Mouse (Mus musculus) kidney, adult 11 months (tissue): Measurements from ENCODE around the gene Coro1a.
"Not testable (repeated sequence)": the region's sequence is repeated elsewhere in the genome, so short reads cannot be mapped to it uniquely, and the experiment has no call there.

Experiments used
- DNase-seq: peaks from one replicate; pipeline ENCODE4 v3.0.0; 2022

Coro1a gene

GRCm38 (mm10) chr7:126704121-126704980 is 3.2 kb downstream of the Coro1a start:
- no peak for DNase-seq

DNA sequence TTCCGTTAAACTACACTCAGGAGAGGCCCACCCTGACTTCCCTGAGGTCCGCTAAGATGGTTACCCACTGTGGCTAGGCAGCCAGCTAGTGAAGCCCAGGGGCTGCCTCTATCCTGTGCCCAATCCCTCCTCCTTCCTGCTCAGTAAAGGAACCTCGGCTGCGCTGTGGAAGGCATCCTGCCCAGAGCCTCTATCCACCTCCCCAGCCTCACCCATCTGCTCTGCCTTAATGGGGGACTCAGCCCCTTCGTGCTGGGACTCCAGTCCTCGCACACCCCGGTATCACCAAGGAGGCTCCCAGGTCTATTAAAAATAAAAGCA is 3.9 kb downstream of the Coro1a start:
- no peak for DNase-seq

DNA sequence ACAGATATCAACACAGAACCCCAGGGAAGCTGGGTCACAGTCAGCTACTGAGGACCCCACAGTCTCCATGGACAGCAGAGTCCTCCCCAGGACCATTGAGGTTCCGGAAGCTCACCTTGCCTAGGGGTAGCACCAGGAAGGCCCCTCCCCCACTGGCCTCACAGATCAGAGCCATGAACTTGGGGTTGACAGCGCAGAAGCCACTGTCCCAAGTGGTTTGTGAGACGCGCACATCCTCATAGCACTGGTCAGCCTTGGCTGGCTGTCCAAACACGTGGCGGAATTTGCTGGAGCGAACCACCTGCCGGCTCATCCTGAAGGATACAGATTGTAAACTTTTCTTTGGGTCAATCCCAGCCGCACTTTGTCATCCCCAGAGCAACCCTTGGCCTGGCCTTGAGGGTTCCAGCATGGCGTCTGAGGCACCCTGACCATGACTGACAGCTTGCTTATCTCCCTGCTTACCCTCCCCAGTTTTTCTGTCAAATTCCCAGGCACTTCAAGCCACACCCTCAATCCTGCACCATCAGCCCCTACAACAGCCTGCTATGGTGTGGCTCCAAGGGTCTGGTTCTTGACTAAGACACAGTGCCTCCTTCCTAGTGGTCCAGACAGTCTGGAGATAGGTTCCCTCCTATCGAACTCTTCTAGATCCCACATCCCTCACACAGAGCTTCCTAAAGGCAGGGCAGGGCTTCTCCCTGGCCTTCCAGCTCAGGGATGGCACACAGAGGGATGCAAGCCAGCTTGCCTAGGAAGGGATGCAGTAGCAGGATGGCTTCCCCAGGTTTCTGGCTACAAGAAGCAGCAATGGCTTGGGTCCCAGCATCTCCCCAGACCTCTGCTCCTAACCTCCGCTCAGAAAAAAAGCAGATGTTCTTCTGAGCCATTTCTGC is 4.5 kb downstream of the Coro1a start:
- no peak for DNase-seq

DNA sequence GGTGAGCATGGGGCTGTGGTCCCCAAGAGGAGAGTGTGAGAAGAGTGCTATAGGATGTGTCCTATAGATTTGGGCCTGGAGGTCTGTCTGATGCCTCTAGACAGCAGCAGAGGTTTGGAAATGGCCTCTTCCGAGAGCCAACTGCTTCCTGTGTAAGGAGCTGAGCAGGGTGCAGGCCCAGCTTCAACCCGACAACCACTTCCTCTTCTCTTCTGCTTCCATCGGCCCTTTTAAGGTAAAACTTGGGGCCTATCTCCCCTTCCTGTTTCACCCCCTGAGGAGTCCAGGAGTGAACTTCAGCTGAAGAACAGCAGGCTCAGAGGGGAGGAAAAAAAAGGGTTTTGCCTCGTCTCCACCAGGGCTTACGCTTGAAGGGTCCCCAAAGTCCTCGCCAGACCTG is 5.2 kb downstream of the Coro1a start:
- DNase-seq = no peak

- DNase-seq = no peak
These were observed 5.8 kb downstream of the Coro1a start for GRCm38 (mm10) chr7:126701559-126702357.

DNA sequence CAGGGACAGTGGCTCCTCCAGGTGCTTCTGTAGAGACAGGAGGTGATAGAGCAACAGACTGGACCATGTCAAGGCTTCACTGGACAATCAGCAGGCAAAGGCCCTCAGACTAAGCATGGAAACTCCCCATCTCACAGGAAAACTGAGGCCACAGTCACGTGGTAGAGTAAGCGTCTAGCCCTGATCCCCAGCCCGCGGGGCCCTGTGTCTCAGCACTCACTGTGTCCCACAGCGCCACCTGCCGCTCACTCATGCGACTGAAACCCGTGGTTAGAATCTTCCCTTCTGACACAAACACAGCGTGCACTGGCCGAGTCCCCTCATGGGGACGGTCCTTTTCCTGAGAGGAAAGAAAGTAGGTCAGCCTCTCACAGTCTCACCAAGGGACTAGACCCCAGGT is 6.5 kb downstream of the Coro1a start:
- DNase-seq = peak; percentile 75

GRCm38 (mm10) chr7:126700063-126701015 is 7.2 kb downstream of the Coro1a start:
- DNase-seq = peak; percentile 16

- DNase-seq = no peak
These were observed 9.7 kb downstream of the Coro1a start for GRCm38 (mm10) chr7:126697838-126698237.

- no peak for DNase-seq
These were observed 10.7 kb downstream of the Coro1a start for GRCm38 (mm10) chr7:126696886-126697285.

DNA sequence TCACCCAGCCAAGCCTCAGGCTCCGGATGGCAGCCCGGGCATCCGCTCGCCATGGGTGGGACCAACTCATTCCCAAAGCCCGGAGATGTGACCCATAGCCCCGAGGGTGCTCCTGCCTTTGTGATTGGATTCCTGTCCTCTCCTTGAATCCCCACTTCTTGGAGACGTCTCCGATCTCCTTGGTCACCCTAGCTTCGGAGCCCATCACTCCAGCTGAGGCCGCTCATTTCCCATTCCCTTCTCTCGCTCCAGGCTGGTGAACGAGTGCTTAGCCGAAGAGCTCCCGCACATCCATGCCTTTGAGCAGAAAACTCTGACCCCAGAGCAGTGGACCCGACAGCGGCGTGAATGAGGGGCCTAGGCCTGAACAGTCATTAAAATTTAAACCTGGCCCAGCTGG is 11.3 kb downstream of the Coro1a start:
- no peak for DNase-seq

- DNase-seq = peak; percentile 96
These were observed 11.9 kb downstream of the Coro1a start, which contains the start of gene Slx1b for GRCm38 (mm10) chr7:126695631-126696207. TSS of gene Slx1b (minus strand) at chr7:126695784.

GRCm38 (mm10) chr7:126695210-126695611 is 12.4 kb downstream of the Coro1a start, which contains the start of gene Bola2:
TSS of gene Bola2 (plus strand) at chr7:126695401.
- DNase-seq = no peak

DNA sequence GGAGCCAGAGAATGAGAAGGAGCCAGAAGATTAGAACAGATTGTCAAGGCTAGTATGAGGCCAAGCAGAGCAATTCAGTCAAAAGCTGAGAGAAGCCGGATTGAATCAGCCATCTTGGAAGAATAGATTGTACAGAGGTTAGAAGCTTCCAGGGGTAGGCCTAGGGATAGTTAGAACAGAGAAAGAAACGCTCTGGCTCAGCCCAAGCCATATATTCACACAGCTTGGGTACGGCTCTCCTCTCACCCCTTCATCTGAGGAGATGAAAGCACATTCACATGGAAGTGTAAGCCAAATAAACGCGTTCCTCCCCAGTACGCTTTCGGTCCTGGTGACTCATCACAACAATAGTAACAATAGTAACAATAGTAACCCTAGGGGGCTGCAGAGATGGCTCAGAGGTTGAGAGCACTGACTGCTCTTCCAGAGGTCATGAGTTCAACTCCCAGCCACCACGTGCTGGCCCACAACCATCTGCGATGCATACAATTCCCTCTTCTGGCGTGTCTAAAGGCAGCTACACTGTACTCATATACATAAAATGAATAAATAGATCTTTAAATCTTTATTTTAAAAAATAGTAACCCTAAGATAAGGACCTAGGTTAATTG is 13.0 kb downstream of the Coro1a start:
- peak; percentile 22 for DNase-seq

GRCm38 (mm10) chr7:126693781-126694180 is 13.8 kb downstream of the Coro1a start:
- DNase-seq = no peak

- DNase-seq = peak; percentile 77
These were observed 14.3 kb downstream of the Coro1a start for GRCm38 (mm10) chr7:126693256-126693655.

DNA sequence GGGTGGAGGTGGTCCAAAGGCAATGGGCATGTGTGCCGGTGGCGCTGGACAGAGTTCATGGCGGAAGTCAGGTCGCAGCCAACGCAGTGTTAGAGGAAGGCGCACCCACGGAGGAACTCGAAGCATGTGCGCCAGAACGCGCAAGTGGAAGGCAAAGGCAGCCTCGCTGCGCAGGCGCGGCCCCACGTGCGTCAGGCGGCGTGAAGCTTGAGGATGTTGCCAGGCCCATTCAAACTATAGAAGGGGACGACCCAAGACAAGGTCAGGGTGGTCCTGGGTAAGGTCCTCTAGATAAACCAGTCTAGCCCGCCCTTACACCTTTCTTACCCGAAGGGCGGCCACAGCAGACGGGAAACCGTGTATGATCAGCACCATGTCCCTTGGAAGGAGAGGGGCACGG is 15.2 kb downstream of the Coro1a start:
- no peak for DNase-seq

- DNase-seq = no peak
These were observed 15.9 kb downstream of the Coro1a start for GRCm38 (mm10) chr7:126691676-126692075.

- peak; percentile 82 for DNase-seq
These were observed 16.9 kb downstream of the Coro1a start for GRCm38 (mm10) chr7:126690737-126691136.

DNA sequence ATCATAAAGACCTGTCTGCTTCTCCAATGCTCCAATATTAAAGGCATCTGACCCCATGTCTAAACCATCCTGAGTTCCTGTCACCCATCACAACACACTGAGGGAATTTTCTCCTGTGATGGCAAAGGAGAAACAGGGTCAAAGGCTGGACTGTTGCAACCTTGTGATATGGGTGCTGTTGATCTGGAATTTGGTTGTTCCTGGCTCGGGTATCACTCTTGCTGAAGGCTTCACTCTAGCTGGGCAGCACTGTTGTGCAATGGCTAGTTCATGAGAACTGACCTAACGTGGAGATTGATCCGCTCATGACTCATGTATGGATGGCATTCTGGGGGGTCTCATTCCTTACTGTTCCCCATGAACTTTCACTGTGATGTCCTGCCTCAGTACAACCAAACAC is 18.6 kb downstream of the Coro1a start:
- no peak for DNase-seq

GRCm38 (mm10) chr7:126688156-126688555 is 19.4 kb downstream of the Coro1a start:
- not testable (repeated sequence) for DNase-seq

DNA sequence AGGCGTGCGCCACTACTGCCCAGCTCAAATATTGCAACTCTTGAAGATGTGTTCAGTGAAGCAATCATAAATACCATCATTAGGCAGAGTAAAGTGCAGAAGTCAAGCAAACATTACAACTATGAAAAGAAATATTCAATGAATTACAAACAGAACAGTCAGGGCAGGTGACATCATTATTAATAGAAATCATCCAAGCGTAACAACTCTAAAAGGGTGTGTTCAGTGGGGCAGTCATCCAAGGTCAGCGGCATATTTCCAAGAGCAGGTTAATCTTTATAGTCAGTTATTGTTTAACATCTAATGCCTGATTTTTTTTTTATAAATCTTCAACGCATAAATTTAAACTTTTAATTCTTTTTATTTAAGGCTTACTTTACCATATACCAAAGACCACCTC is 26.4 kb downstream of the Coro1a start:
- DNase-seq = peak; percentile 60
